Mouse (Mus musculus) lung, embryonic 15.5 days (tissue): ENCODE data around the gene Efna5. TPM values are rescaled to one million over a fixed set of nuclear protein-coding genes. Genes with fewer than 3 reads are reported as not detected.

ENCODE experiments used
- ATAC-seq: fragments of 200-750 bp; cut with Nextera tagmentation; 2 replicates; pipeline ENCODE4 v1.8.0; 2017; ENCODE audit warnings: moderate number of reproducible peaks, borderline replicate concordance; ENCODE audit not compliant: low FRiP score, low TSS enrichment; ENCODE audit errors: extremely low read depth
- H3K27ac ChIP-seq: fragments of 300-500 bp; sonication (generic); 2 replicates; pipeline ENCODE4 v1.5.1; 2015; ENCODE audit warnings: moderate library complexity, mild to moderate bottlenecking, inconsistent platforms
- H3K27me3 ChIP-seq: fragments of 300-500 bp; sonication (generic); 2 replicates; pipeline ENCODE4 v1.6.1; 2015; ENCODE audit warnings: inconsistent platforms
- H3K36me3 ChIP-seq: fragments of 300-500 bp; sonication (generic); 2 replicates; pipeline ENCODE4 v1.6.1; 2015; ENCODE audit warnings: inconsistent platforms
- H3K4me1 ChIP-seq: fragments of 300-500 bp; sonication (generic); 2 replicates; pipeline ENCODE4 v1.6.1; 2015; ENCODE audit warnings: inconsistent platforms
- H3K4me2 ChIP-seq: fragments of 300-500 bp; sonication (generic); 2 replicates; pipeline ENCODE4 v1.6.1; 2015; ENCODE audit warnings: inconsistent platforms, mild to moderate bottlenecking, moderate library complexity
- H3K4me3 ChIP-seq: fragments of 300-500 bp; sonication (generic); 2 replicates; pipeline ENCODE4 v1.5.1; 2015; ENCODE audit warnings: mild to moderate bottlenecking, inconsistent platforms
- H3K9ac ChIP-seq: fragments of 300-500 bp; sonication (generic); 2 replicates; pipeline ENCODE4 v1.6.1; 2015; ENCODE audit warnings: inconsistent platforms
- H3K9me3 ChIP-seq: fragments of 300-500 bp; sonication (generic); 2 replicates; pipeline ENCODE4 v1.6.1; 2016; ENCODE audit warnings: inconsistent platforms
- WGBS: fragments of 180-500 bp; shearing (Covaris S2); methylation state at CpG from one replicate; pipeline ENCODE4 v1.1.7; 2015; 5-methylcytosine and 5-hydroxymethylcytosine counted together
- polyA plus RNA-seq: library from polyadenylated mRNA; unstranded; fragments of >200 nt; fragmentation: Nextera tagmentation; extraction: Ambion mirVana; gene quantifications from 2 replicates; pipeline ENCODE4 v1.2.1, GENCODE M21; 2015

Gene Efna5
- polyA plus RNA-seq = 12.6 and 13.3 TPM in 2 replicates

DNA sequence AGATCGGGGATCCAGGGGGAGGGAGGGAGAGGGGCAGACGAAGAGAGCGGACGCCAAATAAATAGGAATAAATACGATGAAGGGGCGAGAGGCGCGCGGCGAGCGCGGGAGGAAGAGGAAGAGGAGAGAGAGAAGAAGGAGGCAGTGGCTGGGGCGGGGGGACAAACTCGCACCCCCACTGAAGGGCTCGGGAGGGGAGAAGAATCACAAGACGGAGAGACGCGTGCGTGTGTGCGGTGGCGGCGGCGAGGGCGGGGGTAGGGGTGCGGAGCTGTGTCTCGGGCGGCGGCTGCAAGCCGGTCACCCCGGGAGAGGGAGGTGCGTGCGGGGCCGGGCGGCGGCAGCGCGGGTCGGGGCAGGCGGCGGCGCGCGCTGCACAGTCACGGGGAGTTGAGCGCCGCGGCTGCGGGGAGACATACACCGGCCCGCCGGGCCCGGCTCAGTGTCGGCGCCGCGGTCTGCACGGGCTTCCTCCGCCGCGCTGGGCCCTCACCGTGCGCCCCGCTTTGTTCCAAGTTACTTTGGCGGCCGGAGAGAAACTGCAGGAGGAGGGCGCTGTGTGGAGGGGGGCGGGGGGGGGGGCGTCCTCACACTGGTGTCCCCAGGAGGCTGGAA lies at the start of gene Efna5:
Gene Efna5, minus strand, starts transcription at position 142 of the 615 bp plus-strand sequence.
- Histone ChIP-seq H3K4me1 (peaks cover 11% of the 10 kb centered on the region; the same call in 1 of the 2 replicates), H3K4me2 (peak within 1 kb of the TSS; percentile 99), H3K9me3 (no peaks in the 10 kb centered on the region), H3K9ac (peak within 1 kb of the TSS; percentile 67), H3K27ac (peak within 1 kb of the TSS; percentile 87), H3K4me3 (peak within 1 kb of the TSS; percentile 88), H3K27me3 (no peaks in the 10 kb centered on the region; the same call in 1 of the 2 replicates), H3K36me3 (no peaks in the 10 kb centered on the region)
- peak; percentile 5; the same call in 1 of the 2 replicates for ATAC-seq
- 0% methylated on average over 28 of the region's 68 CpGs for WGBS

DNA sequence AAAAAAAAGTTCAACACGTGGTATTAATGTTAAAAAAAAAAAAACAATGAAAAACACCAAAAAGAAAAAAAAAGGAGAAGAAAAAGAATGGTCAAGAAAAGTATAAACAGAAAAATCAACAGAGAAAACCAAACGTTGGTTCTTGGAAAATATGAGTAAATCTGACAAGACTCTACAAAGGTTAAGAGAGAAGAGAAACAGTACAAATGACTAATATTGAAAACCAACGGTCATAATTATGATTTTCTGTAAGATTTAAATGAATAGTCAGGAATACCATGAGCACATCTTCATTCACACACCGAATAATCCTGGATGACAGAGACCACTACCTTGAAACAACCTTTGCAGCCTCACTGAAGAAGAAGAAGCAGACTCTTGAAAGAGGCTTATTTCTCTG lies 34.2 kb upstream of the Efna5 start:
- H3K36me3 ChIP-seq = no peaks in the 10 kb centered on the region
- no peak overlapping the region for H3K4me2 ChIP-seq
- H3K27me3 ChIP-seq = no peaks in the 10 kb centered on the region
- H3K4me3 ChIP-seq = no peak overlapping the region
- H3K4me1 ChIP-seq = no peaks in the 10 kb centered on the region
- WGBS = 72% methylated on average over 4 of the region's 4 CpGs
- no peak overlapping the region for H3K27ac ChIP-seq
- no peak overlapping the region for H3K9ac ChIP-seq
- H3K9me3 ChIP-seq = no peaks in the 10 kb centered on the region
- no peak for ATAC-seq

GRCm38 (mm10) chr17:62905692-62906445 lies 24.8 kb upstream of the Efna5 start:
- Histone ChIP-seq H3K27ac (no peak overlapping the region), H3K9me3 (no peaks in the 10 kb centered on the region), H3K36me3 (no peaks in the 10 kb centered on the region), H3K4me3 (no peak overlapping the region), H3K4me2 (no peak overlapping the region), H3K9ac (no peak overlapping the region), H3K4me1 (no peaks in the 10 kb centered on the region), H3K27me3 (no peaks in the 10 kb centered on the region)
- WGBS = 67% methylated on average over 16 of the region's 16 CpGs
- no peak for ATAC-seq

GRCm38 (mm10) chr17:62899066-62899465 lies 17.9 kb upstream of the Efna5 start:
- H3K9ac ChIP-seq = no peak overlapping the region
- no peaks in the 10 kb centered on the region for H3K4me1 ChIP-seq
- H3K27ac ChIP-seq = no peak overlapping the region
- H3K36me3 ChIP-seq = no peaks in the 10 kb centered on the region
- no peaks in the 10 kb centered on the region for H3K27me3 ChIP-seq
- H3K4me3 ChIP-seq = no peak overlapping the region
- H3K4me2 ChIP-seq = no peak overlapping the region
- no peaks in the 10 kb centered on the region for H3K9me3 ChIP-seq
- 34% methylated on average over 6 of the region's 6 CpGs for WGBS
- ATAC-seq = peak; percentile 49; the same call in 1 of the 2 replicates

DNA sequence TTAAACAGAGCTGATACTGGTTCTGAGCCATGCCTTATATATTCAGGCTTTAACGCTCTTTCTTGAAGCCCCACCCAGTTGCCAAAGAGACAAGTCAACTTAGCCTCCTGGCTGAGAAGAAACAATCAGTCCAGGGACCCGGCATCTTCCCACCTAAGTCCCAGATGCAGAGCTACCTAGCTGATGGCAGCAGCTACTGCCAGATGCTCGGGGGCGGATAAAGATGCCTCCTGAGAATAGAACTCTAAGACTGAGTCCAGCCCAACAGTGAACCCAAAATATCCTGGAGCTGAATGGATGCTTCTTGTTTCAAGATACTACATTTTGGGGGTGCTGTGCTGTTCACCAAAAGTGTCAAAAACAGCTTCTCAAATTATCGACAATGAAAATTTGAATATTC lies 8.9 kb upstream of the Efna5 start:
- no peaks in the 10 kb centered on the region for H3K4me1 ChIP-seq
- no peak overlapping the region for H3K9ac ChIP-seq
- no peak overlapping the region for H3K4me2 ChIP-seq
- H3K27me3 ChIP-seq = no peaks in the 10 kb centered on the region; the same call in 1 of the 2 replicates
- no peak overlapping the region for H3K4me3 ChIP-seq
- ATAC-seq = no peak
- WGBS = 79% methylated on average over 5 of the region's 5 CpGs
- no peaks in the 10 kb centered on the region for H3K36me3 ChIP-seq
- H3K27ac ChIP-seq = no peak overlapping the region
- H3K9me3 ChIP-seq = no peaks in the 10 kb centered on the region

GRCm38 (mm10) chr17:62884129-62884506 lies 3.0 kb upstream of the Efna5 start:
- WGBS = under 1% methylated on average over 16 of the region's 16 CpGs

DNA sequence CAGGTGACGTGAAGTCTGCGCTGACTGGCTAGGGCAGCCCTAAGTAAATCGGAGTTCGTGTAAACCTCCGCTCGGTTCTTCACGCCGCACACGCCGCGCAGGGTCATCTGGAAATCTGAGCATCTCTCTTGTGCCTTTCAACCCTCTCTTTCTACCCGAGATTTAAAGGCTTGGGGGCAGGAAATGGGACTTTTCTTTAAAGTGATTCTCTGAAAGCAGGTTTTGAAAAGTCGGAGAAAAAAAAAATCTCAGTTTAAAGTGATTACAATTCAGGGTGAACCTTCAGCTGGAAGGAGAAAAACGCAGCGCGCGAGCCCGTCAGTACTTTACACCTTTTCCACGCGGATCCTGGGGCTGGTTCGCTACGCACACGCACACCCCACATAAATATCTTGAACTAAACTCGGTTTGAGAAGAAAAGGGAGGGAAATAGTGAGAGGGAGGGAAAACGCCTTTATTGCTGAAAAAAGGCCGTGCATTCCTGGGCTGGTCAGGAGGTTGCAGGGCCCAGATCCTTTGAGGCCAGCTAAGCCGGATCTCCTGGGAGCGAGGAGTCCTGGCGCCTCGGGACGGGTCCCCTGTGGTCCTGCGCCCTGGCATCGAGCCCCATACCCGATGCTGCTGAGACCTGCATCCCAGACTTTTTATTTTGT lies 2.5 kb upstream of the Efna5 start:
- H3K9me3 ChIP-seq = no peaks in the 10 kb centered on the region
- H3K4me2 ChIP-seq = peak overlapping the region; percentile 99
- under 1% methylated on average over 34 of the region's 34 CpGs for WGBS
- peaks cover 11% of the 10 kb centered on the region; the same call in 1 of the 2 replicates for H3K4me1 ChIP-seq
- H3K4me3 ChIP-seq = peak overlapping the region; percentile 88
- H3K27ac ChIP-seq = peak overlapping the region; percentile 67
- H3K9ac ChIP-seq = peak overlapping the region; percentile 49
- ATAC-seq = no peak
- no peaks in the 10 kb centered on the region for H3K36me3 ChIP-seq
- no peaks in the 10 kb centered on the region; the same call in 1 of the 2 replicates for H3K27me3 ChIP-seq

More at GRCm38 (mm10) chr17:62884129-62884506, 3.0 kb upstream of the Efna5 start:
- peak overlapping the region; percentile 67; the same call in 1 of the 2 replicates for H3K27ac ChIP-seq
- H3K9me3 ChIP-seq = no peaks in the 10 kb centered on the region
- no peaks in the 10 kb centered on the region for H3K36me3 ChIP-seq
- H3K4me1 ChIP-seq = peaks cover 10% of the 10 kb centered on the region; the same call in 1 of the 2 replicates
- H3K27me3 ChIP-seq = no peaks in the 10 kb centered on the region; the same call in 1 of the 2 replicates
- no peak for ATAC-seq
- H3K9ac ChIP-seq = peak overlapping the region; percentile 49; the same call in 1 of the 2 replicates
- H3K4me2 ChIP-seq = peak overlapping the region; percentile 99
- peak overlapping the region; percentile 88 for H3K4me3 ChIP-seq

- peak; percentile 93 for ATAC-seq
- Histone ChIP-seq H3K9ac (peak overlapping the region; percentile 67), H3K27ac (peak overlapping the region; percentile 87), H3K4me1 (peaks cover 11% of the 10 kb centered on the region; the same call in 1 of the 2 replicates), H3K27me3 (no peaks in the 10 kb centered on the region; the same call in 1 of the 2 replicates), H3K4me2 (peak overlapping the region; percentile 99), H3K4me3 (peak overlapping the region; percentile 88), H3K36me3 (no peaks in the 10 kb centered on the region), H3K9me3 (no peaks in the 10 kb centered on the region)
- WGBS = 0% methylated on average over 38 of the region's 53 CpGs
These were observed 1.8 kb upstream of the Efna5 start for GRCm38 (mm10) chr17:62882726-62883475.

DNA sequence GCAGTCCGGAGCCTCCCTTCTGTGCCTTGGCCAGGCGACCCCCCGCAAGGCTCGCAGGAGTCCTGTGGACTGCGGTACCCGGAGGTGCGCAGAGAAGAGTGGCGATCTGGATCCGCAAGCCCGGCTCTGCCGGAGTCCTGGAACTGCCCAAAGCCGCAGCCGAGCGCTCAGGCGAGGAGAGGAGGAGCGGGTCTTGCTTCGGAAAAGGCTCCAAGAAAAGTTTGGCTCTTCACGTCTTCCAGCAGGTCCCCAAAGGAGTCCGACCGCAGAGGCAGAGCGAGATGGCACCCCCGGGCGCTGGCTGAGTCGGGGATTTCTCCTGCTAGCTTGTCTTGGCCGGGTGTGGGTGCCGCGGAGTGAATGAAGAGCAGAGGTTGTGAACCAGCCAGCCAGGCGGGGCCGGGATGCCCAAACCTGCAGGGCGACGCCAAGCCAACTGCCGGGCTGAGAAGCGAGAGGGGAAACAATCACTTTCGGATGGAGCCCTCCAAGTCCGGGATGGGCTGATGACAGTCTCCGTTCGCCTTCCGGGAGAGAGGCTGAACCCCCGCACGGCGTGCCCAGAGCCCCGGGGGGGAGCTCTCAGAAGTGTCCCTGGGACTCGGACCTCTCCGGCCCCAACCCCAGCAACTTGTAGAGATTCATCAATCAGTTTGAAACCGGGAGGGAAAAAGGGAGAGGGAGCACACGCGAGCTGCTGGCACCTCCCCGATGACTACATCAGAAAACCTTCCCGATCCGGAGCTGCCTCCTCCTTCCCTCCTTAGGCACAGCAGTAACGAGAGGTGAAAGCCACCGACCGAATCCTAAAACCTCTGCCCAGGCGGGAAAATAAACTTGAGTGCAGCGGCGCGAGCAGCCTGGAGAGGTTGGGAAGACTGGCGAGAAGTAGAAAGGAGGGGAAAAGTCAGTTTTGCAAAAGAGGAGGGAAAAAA lies 941 bp upstream of the Efna5 start:
- Histone ChIP-seq H3K27ac (peak overlapping the region; percentile 87), H3K9me3 (no peaks in the 10 kb centered on the region), H3K4me1 (peaks cover 11% of the 10 kb centered on the region; the same call in 1 of the 2 replicates), H3K4me2 (peak overlapping the region; percentile 99), H3K27me3 (no peaks in the 10 kb centered on the region; the same call in 1 of the 2 replicates), H3K36me3 (no peaks in the 10 kb centered on the region), H3K9ac (peak overlapping the region; percentile 67), H3K4me3 (peak overlapping the region; percentile 88)
- under 1% methylated on average over 58 of the region's 58 CpGs for WGBS
- ATAC-seq = peak; percentile 19
